Mouse (Mus musculus): Measurements from ENCODE around the gene Cox20. TPM values are rescaled to one million over a fixed set of nuclear protein-coding genes. Genes with fewer than 3 reads are reported as not detected.

Cox20 gene
- polyA plus RNA-seq, 1 experiment from 2014 or later: 100 TPM

GRCm38 (mm10) chr1:178326950-178327349, 8.0 kb downstream of the Cox20 start:
- H3K36me3 ChIP-seq (ENCODE audit: control insufficient read depth, insufficient read depth, low read length): peaks cover 46% of the 10 kb centered on the region
- no peak overlapping the region for H3K27ac ChIP-seq (ENCODE audit: low read length)
- WGBS: 89% methylated on average over 1 of the region's 1 CpGs
- no peak overlapping the region for H3K4me2 ChIP-seq (ENCODE audit: low read length)
- H3K9me3 ChIP-seq (replicated peaks; ENCODE audit: control insufficient read depth, low read length, poor library complexity, severe bottlenecking): no peaks in the 10 kb centered on the region
- ATAC-seq: no peak
- H3K4me1 ChIP-seq (ENCODE audit: control insufficient read depth, insufficient read depth, low read length): peaks cover under 1% of the 10 kb centered on the region
- no peak overlapping the region for H3K4me3 ChIP-seq (ENCODE audit: low read depth, low read length)
- H3K27me3 ChIP-seq (ENCODE audit: control insufficient read depth, insufficient read depth, low read depth, low read length): no peaks in the 10 kb centered on the region
- no peak overlapping the region for H3K9ac ChIP-seq (ENCODE audit: low read depth, low read length)

DNA sequence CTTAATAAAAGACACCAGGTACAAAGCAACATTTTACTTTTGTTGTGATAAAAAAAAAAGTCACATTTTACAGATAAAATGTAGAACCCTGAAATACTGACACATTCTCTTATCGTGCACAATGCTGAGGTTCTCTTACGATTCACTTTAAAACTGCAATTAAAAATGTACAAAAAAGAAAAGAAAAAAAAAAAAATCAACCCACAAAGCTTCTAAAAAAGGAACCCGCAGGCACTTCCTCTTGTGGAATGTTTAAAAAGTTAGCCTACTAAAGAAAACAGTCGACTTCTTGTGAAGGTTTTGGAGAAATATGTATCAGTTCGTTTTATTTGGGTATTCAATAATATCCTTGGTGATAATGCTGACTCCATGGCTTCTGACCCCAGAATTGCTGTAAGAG, 10.1 kb downstream of the Cox20 start:
- Histone ChIP-seq H3K4me3 (ENCODE audit: low read depth, low read length) (no peak overlapping the region), H3K27me3 (ENCODE audit: control insufficient read depth, insufficient read depth, low read depth, low read length) (no peaks in the 10 kb centered on the region), H3K9me3 (replicated peaks; ENCODE audit: control insufficient read depth, low read length, poor library complexity, severe bottlenecking) (no peaks in the 10 kb centered on the region), H3K4me2 (ENCODE audit: low read length) (no peak overlapping the region), H3K27ac (ENCODE audit: low read length) (no peak overlapping the region), H3K9ac (ENCODE audit: low read depth, low read length) (no peak overlapping the region), H3K4me1 (ENCODE audit: control insufficient read depth, insufficient read depth, low read length) (peaks cover 9% of the 10 kb centered on the region), H3K36me3 (ENCODE audit: control insufficient read depth, insufficient read depth, low read length) (peaks cover 46% of the 10 kb centered on the region)
- 79% methylated on average over 5 of the region's 5 CpGs for WGBS
- ATAC-seq: no peak

GRCm38 (mm10) chr1:178329946-178330345, 11.0 kb downstream of the Cox20 start:
- Histone ChIP-seq H3K36me3 (ENCODE audit: control insufficient read depth, insufficient read depth, low read length) (peaks cover 45% of the 10 kb centered on the region), H3K9me3 (replicated peaks; ENCODE audit: control insufficient read depth, low read length, poor library complexity, severe bottlenecking) (no peaks in the 10 kb centered on the region), H3K27ac (ENCODE audit: low read length) (no peak overlapping the region), H3K4me3 (ENCODE audit: low read depth, low read length) (no peak overlapping the region), H3K4me1 (ENCODE audit: control insufficient read depth, insufficient read depth, low read length) (peaks cover 17% of the 10 kb centered on the region), H3K27me3 (ENCODE audit: control insufficient read depth, insufficient read depth, low read depth, low read length) (no peaks in the 10 kb centered on the region), H3K9ac (ENCODE audit: low read depth, low read length) (no peak overlapping the region), H3K4me2 (ENCODE audit: low read length) (no peak overlapping the region)
- WGBS: 65% methylated on average over 6 of the region's 6 CpGs
- no peak for ATAC-seq

DNA sequence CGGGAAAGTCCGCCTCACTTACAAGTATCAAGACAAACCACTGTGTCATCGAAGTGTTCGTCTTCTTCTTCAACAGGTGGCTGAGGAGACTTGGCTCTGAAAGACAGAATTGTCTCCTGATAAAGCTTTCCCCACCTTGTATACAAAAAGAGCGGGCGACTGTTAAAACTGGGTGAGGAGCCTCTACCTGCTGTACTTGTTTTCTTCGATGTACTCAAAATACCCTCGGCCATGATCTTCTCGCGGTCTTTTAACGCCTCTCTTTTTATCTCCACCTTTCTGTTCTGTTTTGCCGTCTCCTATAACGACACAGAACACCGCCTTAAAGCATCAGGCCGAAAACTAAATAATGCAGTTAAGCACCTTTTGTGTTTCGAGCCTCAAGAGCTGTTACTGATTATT, 16.9 kb downstream of the Cox20 start:
- no peak overlapping the region for H3K27ac ChIP-seq (ENCODE audit: low read length)
- H3K9ac ChIP-seq (ENCODE audit: low read depth, low read length): peak overlapping the region; percentile 100
- peak overlapping the region; percentile 94 for H3K4me2 ChIP-seq (ENCODE audit: low read length)
- WGBS: under 1% methylated on average over 16 of the region's 16 CpGs
- ATAC-seq: no peak
- H3K4me3 ChIP-seq (ENCODE audit: low read depth, low read length): peak overlapping the region; percentile 100
- peaks cover 24% of the 10 kb centered on the region for H3K4me1 ChIP-seq (ENCODE audit: control insufficient read depth, insufficient read depth, low read length)
- H3K36me3 ChIP-seq (ENCODE audit: control insufficient read depth, insufficient read depth, low read length): peaks cover 23% of the 10 kb centered on the region
- no peaks in the 10 kb centered on the region for H3K27me3 ChIP-seq (ENCODE audit: control insufficient read depth, insufficient read depth, low read depth, low read length)
- no peaks in the 10 kb centered on the region for H3K9me3 ChIP-seq (replicated peaks; ENCODE audit: control insufficient read depth, low read length, poor library complexity, severe bottlenecking)

DNA sequence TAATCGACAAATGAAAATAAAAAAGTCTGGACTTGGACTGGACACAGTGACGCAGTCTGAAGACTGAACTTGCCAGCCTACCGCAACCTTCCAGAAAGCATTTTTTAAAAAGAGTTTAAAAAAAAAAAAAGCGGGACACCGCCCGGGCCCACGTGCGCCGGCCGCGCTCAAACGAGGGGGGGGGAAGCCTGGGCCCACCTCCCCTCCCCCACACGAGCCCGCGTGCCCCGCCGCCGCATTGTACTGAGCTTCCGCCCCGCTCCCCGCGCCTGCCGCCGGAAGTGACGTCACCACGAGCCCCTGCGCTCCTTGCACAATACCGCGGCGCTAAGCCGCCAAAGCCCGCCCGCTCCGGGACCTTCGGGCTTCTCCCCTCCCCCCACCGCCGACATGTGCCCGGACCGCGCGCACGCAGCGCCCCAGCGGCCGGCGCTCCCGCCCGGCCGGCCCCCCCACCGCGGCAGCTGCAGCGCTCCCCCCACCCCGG, 17.4 kb downstream of the Cox20 start:
- Histone ChIP-seq H3K4me3 (ENCODE audit: low read depth, low read length) (peak overlapping the region; percentile 100), H3K9me3 (replicated peaks; ENCODE audit: control insufficient read depth, low read length, poor library complexity, severe bottlenecking) (no peaks in the 10 kb centered on the region), H3K27me3 (ENCODE audit: control insufficient read depth, insufficient read depth, low read depth, low read length) (no peaks in the 10 kb centered on the region), H3K9ac (ENCODE audit: low read depth, low read length) (peak overlapping the region; percentile 100), H3K4me1 (ENCODE audit: control insufficient read depth, insufficient read depth, low read length) (peaks cover 24% of the 10 kb centered on the region), H3K4me2 (ENCODE audit: low read length) (peak overlapping the region; percentile 94), H3K36me3 (ENCODE audit: control insufficient read depth, insufficient read depth, low read length) (peaks cover 19% of the 10 kb centered on the region), H3K27ac (ENCODE audit: low read length) (peak overlapping the region; percentile 99)
- peak; percentile 92 for ATAC-seq
- WGBS: under 1% methylated on average over 50 of the region's 53 CpGs

DNA sequence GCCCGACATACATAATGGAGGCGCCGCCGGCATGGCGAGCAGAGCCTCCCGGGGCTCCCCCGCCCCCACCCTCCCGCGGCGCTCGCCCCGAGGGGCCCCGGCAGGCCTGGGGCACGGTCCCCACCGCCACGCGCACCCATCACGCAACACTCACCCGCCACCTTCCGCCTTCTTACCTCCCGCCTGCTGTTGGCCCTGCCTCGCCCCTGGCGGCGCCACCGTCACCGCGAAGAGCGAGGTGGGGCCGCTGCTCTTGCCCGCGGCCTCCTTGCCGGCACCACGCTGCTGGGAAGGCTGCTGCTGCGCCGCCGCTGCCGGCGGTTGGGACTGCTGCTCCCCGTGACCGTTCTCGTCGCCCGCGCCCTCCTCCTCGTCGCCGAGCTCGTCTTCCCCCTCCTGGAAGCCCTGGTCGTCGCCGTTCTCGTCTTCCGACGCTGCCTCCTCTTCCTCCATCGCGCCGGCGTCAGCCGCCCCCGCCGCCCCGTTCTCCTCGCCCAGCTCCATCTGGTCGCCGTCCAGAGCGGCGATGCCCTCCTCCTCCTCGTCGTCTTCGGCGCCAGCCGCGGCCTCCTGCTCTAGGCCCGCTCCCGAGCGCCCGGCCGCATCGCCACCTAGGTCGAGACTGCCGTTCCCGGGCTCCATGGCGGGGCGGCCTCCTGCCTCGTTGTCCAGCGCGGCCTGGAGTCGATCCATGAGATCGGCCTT, 18.0 kb downstream of the Cox20 start:
- no peaks in the 10 kb centered on the region for H3K9me3 ChIP-seq (replicated peaks; ENCODE audit: control insufficient read depth, low read length, poor library complexity, severe bottlenecking)
- peak overlapping the region; percentile 14; the same call in 1 of the 2 replicates for H3K4me2 ChIP-seq (ENCODE audit: low read length)
- peak overlapping the region; percentile 99 for H3K27ac ChIP-seq (ENCODE audit: low read length)
- ATAC-seq: peak; percentile 71
- H3K4me3 ChIP-seq (ENCODE audit: low read depth, low read length): peak overlapping the region; percentile 100
- H3K9ac ChIP-seq (ENCODE audit: low read depth, low read length): peak overlapping the region; percentile 100
- peaks cover 24% of the 10 kb centered on the region for H3K4me1 ChIP-seq (ENCODE audit: control insufficient read depth, insufficient read depth, low read length)
- peaks cover 14% of the 10 kb centered on the region for H3K36me3 ChIP-seq (ENCODE audit: control insufficient read depth, insufficient read depth, low read length)
- under 1% methylated on average over 72 of the region's 89 CpGs for WGBS
- no peaks in the 10 kb centered on the region for H3K27me3 ChIP-seq (ENCODE audit: control insufficient read depth, insufficient read depth, low read depth, low read length)

GRCm38 (mm10) chr1:178337551-178338317, 18.8 kb downstream of the Cox20 start, which contains the start of gene Hnrnpu:
Gene Hnrnpu (minus strand): TSS chr1:178337797.
- peak within 1 kb of the TSS; percentile 100 for H3K4me3 ChIP-seq (ENCODE audit: low read depth, low read length)
- H3K27me3 ChIP-seq (ENCODE audit: control insufficient read depth, insufficient read depth, low read depth, low read length): no peaks in the 10 kb centered on the region
- no peaks in the 10 kb centered on the region for H3K9me3 ChIP-seq (replicated peaks; ENCODE audit: control insufficient read depth, low read length, poor library complexity, severe bottlenecking)
- WGBS: under 1% methylated on average over 73 of the region's 73 CpGs
- H3K4me1 ChIP-seq (ENCODE audit: control insufficient read depth, insufficient read depth, low read length): peaks cover 21% of the 10 kb centered on the region
- H3K27ac ChIP-seq (ENCODE audit: low read length): peak within 1 kb of the TSS; percentile 99
- peaks cover 7% of the 10 kb centered on the region; the same call in 1 of the 2 replicates for H3K36me3 ChIP-seq (ENCODE audit: control insufficient read depth, insufficient read depth, low read length)
- H3K9ac ChIP-seq (ENCODE audit: low read depth, low read length): peak within 1 kb of the TSS; percentile 100
- ATAC-seq: peak; percentile 87
- H3K4me2 ChIP-seq (ENCODE audit: low read length): peak within 1 kb of the TSS; percentile 65

DNA sequence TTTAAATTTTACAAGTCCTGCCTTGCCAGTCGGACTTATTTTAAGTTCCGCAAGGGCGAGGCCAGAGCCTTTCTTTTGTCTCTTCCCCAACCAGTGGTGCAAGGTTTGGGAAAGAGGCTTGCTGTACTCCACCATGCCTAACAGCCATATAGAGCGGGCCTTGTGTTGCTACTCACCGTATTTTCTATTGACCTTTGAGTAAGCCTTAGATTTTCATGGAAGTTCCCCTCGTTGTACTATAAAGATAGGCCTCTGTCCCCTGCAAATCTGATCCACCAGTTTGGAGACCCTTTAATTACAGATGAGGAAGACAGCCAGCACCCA, 19.4 kb downstream of the Cox20 start:
- 3% methylated on average over 6 of the region's 6 CpGs for WGBS

GRCm38 (mm10) chr1:178340213-178340612, 21.3 kb downstream of the Cox20 start:
- Histone ChIP-seq H3K4me3 (ENCODE audit: low read depth, low read length) (no peak overlapping the region), H3K4me1 (ENCODE audit: control insufficient read depth, insufficient read depth, low read length) (peaks cover 4% of the 10 kb centered on the region), H3K9ac (ENCODE audit: low read depth, low read length) (no peak overlapping the region), H3K27ac (ENCODE audit: low read length) (no peak overlapping the region), H3K4me2 (ENCODE audit: low read length) (no peak overlapping the region), H3K9me3 (replicated peaks; ENCODE audit: control insufficient read depth, low read length, poor library complexity, severe bottlenecking) (no peaks in the 10 kb centered on the region), H3K27me3 (ENCODE audit: control insufficient read depth, insufficient read depth, low read depth, low read length) (no peaks in the 10 kb centered on the region), H3K36me3 (ENCODE audit: control insufficient read depth, insufficient read depth, low read length) (no peaks in the 10 kb centered on the region)
- WGBS: 90% methylated on average over 2 of the region's 2 CpGs
- ATAC-seq: no peak

More for the DNA sequence above, 19.4 kb downstream of the Cox20 start:
- H3K27ac ChIP-seq (ENCODE audit: low read length): peak overlapping the region; percentile 99
- ATAC-seq: no peak
- peak overlapping the region; percentile 100 for H3K9ac ChIP-seq (ENCODE audit: low read depth, low read length)
- H3K4me1 ChIP-seq (ENCODE audit: control insufficient read depth, insufficient read depth, low read length): peaks cover 18% of the 10 kb centered on the region
- H3K36me3 ChIP-seq (ENCODE audit: control insufficient read depth, insufficient read depth, low read length): 0 out of 2 replicates have a peak, but pooled peaks cover 2% of the 10 kb centered on the region
- no peaks in the 10 kb centered on the region for H3K27me3 ChIP-seq (ENCODE audit: control insufficient read depth, insufficient read depth, low read depth, low read length)
- H3K4me2 ChIP-seq (ENCODE audit: low read length): peak overlapping the region; percentile 65
- peak overlapping the region; percentile 100 for H3K4me3 ChIP-seq (ENCODE audit: low read depth, low read length)
- H3K9me3 ChIP-seq (replicated peaks; ENCODE audit: control insufficient read depth, low read length, poor library complexity, severe bottlenecking): no peaks in the 10 kb centered on the region
